Mouse (Mus musculus): Measurements from ENCODE around the gene Ifitm10. TPM values are rescaled to one million over a fixed set of nuclear protein-coding genes. Genes with fewer than 3 reads are reported as not detected.

The Ifitm10 gene
- polyA plus RNA-seq, 1 experiment = not detected

GRCm38 (mm10) chr7:142351569-142351968, 22.0 kb downstream of the Ifitm10 start:
- no peak overlapping the region for H3K4me3 ChIP-seq (ENCODE audit: control insufficient read depth, low read depth, low read length)
- H3K4me1 ChIP-seq (ENCODE audit: control insufficient read depth, insufficient read depth, low read length) = no peaks in the 10 kb centered on the region; the same call in 1 of the 2 replicates
- no peak for TF ChIP-seq POLR2A (IDR thresholded peaks at IDR 0.05; ENCODE audit: control insufficient read depth, low read depth, low read length)
- TF ChIP-seq CTCF (IDR thresholded peaks at IDR 0.05; ENCODE audit: control insufficient read depth, insufficient read depth, insufficient replicate concordance, low read depth, low read length) = no peak
- H3K27ac ChIP-seq (ENCODE audit: control insufficient read depth, insufficient read depth, low read depth, low read length) = no peak overlapping the region
- no peaks in the 10 kb centered on the region for H3K27me3 ChIP-seq (ENCODE audit: control insufficient read depth, insufficient read depth, low read length)
- no peaks in the 10 kb centered on the region for H3K36me3 ChIP-seq (ENCODE audit: control insufficient read depth, insufficient read depth, low read length)

- no peaks in the 10 kb centered on the region for H3K36me3 ChIP-seq (ENCODE audit: control insufficient read depth, insufficient read depth, low read length)
- TF ChIP-seq CTCF (IDR thresholded peaks at IDR 0.05; ENCODE audit: control insufficient read depth, insufficient read depth, insufficient replicate concordance, low read depth, low read length) (no peak), POLR2A (IDR thresholded peaks at IDR 0.05; ENCODE audit: control insufficient read depth, low read depth, low read length) (no peak)
- H3K4me3 ChIP-seq (ENCODE audit: control insufficient read depth, low read depth, low read length) = no peak overlapping the region
- H3K27me3 ChIP-seq (ENCODE audit: control insufficient read depth, insufficient read depth, low read length) = no peaks in the 10 kb centered on the region
- H3K27ac ChIP-seq (ENCODE audit: control insufficient read depth, insufficient read depth, low read depth, low read length) = no peak overlapping the region
- H3K4me1 ChIP-seq (ENCODE audit: control insufficient read depth, insufficient read depth, low read length) = no peaks in the 10 kb centered on the region; the same call in 1 of the 2 replicates
Measured at GRCm38 (mm10) chr7:142349308-142349961, 24.1 kb downstream of the Ifitm10 start.

GRCm38 (mm10) chr7:142347542-142347941, 26.0 kb downstream of the Ifitm10 start:
- no peaks in the 10 kb centered on the region for H3K36me3 ChIP-seq (ENCODE audit: control insufficient read depth, insufficient read depth, low read length)
- H3K4me1 ChIP-seq (ENCODE audit: control insufficient read depth, insufficient read depth, low read length) = no peaks in the 10 kb centered on the region; the same call in 1 of the 2 replicates
- TF ChIP-seq POLR2A (IDR thresholded peaks at IDR 0.05; ENCODE audit: control insufficient read depth, low read depth, low read length) (no peak), CTCF (IDR thresholded peaks at IDR 0.05; ENCODE audit: control insufficient read depth, insufficient read depth, insufficient replicate concordance, low read depth, low read length) (no peak)
- no peak overlapping the region for H3K4me3 ChIP-seq (ENCODE audit: control insufficient read depth, low read depth, low read length)
- H3K27ac ChIP-seq (ENCODE audit: control insufficient read depth, insufficient read depth, low read depth, low read length) = no peak overlapping the region
- no peaks in the 10 kb centered on the region for H3K27me3 ChIP-seq (ENCODE audit: control insufficient read depth, insufficient read depth, low read length)

- TF ChIP-seq POLR2A (IDR thresholded peaks at IDR 0.05; ENCODE audit: control insufficient read depth, low read depth, low read length) (no peak), CTCF (IDR thresholded peaks at IDR 0.05; ENCODE audit: control insufficient read depth, insufficient read depth, insufficient replicate concordance, low read depth, low read length) (no peak)
- Histone ChIP-seq H3K27ac (ENCODE audit: control insufficient read depth, insufficient read depth, low read depth, low read length) (no peak overlapping the region), H3K27me3 (ENCODE audit: control insufficient read depth, insufficient read depth, low read length) (no peaks in the 10 kb centered on the region), H3K4me3 (ENCODE audit: control insufficient read depth, low read depth, low read length) (no peak overlapping the region), H3K4me1 (ENCODE audit: control insufficient read depth, insufficient read depth, low read length) (no peaks in the 10 kb centered on the region), H3K36me3 (ENCODE audit: control insufficient read depth, insufficient read depth, low read length) (no peaks in the 10 kb centered on the region)
Measured at GRCm38 (mm10) chr7:142342247-142342640, 31.3 kb downstream of the Ifitm10 start.

- Histone ChIP-seq H3K36me3 (ENCODE audit: control insufficient read depth, insufficient read depth, low read length) (no peaks in the 10 kb centered on the region), H3K27me3 (ENCODE audit: control insufficient read depth, insufficient read depth, low read length) (no peaks in the 10 kb centered on the region), H3K4me1 (ENCODE audit: control insufficient read depth, insufficient read depth, low read length) (no peaks in the 10 kb centered on the region), H3K27ac (ENCODE audit: control insufficient read depth, insufficient read depth, low read depth, low read length) (no peak overlapping the region), H3K4me3 (ENCODE audit: control insufficient read depth, low read depth, low read length) (no peak overlapping the region)
- TF ChIP-seq POLR2A (IDR thresholded peaks at IDR 0.05; ENCODE audit: control insufficient read depth, low read depth, low read length) (no peak), CTCF (IDR thresholded peaks at IDR 0.05; ENCODE audit: control insufficient read depth, insufficient read depth, insufficient replicate concordance, low read depth, low read length) (no peak)
Measured at GRCm38 (mm10) chr7:142341564-142342246, 31.8 kb downstream of the Ifitm10 start.

- Histone ChIP-seq H3K27me3 (ENCODE audit: control insufficient read depth, insufficient read depth, low read length) (no peaks in the 10 kb centered on the region), H3K36me3 (ENCODE audit: control insufficient read depth, insufficient read depth, low read length) (no peaks in the 10 kb centered on the region), H3K4me3 (ENCODE audit: control insufficient read depth, low read depth, low read length) (no peak overlapping the region), H3K4me1 (ENCODE audit: control insufficient read depth, insufficient read depth, low read length) (no peaks in the 10 kb centered on the region), H3K27ac (ENCODE audit: control insufficient read depth, insufficient read depth, low read depth, low read length) (no peak overlapping the region)
- TF ChIP-seq POLR2A (IDR thresholded peaks at IDR 0.05; ENCODE audit: control insufficient read depth, low read depth, low read length) (no peak), CTCF (IDR thresholded peaks at IDR 0.05; ENCODE audit: control insufficient read depth, insufficient read depth, insufficient replicate concordance, low read depth, low read length) (no peak)
Measured at GRCm38 (mm10) chr7:142340269-142340970, 33.1 kb downstream of the Ifitm10 start.

GRCm38 (mm10) chr7:142335151-142335550, 38.4 kb downstream of the Ifitm10 start:
- TF ChIP-seq CTCF (IDR thresholded peaks at IDR 0.05; ENCODE audit: control insufficient read depth, insufficient read depth, insufficient replicate concordance, low read depth, low read length) = no peak
- TF ChIP-seq POLR2A (IDR thresholded peaks at IDR 0.05; ENCODE audit: control insufficient read depth, low read depth, low read length) = no peak
- Histone ChIP-seq H3K4me3 (ENCODE audit: control insufficient read depth, low read depth, low read length) (no peak overlapping the region), H3K27ac (ENCODE audit: control insufficient read depth, insufficient read depth, low read depth, low read length) (no peak overlapping the region), H3K27me3 (ENCODE audit: control insufficient read depth, insufficient read depth, low read length) (no peaks in the 10 kb centered on the region), H3K4me1 (ENCODE audit: control insufficient read depth, insufficient read depth, low read length) (no peaks in the 10 kb centered on the region), H3K36me3 (ENCODE audit: control insufficient read depth, insufficient read depth, low read length) (no peaks in the 10 kb centered on the region)

Measured in testis, adult 2 months (tissue).